Mouse (Mus musculus) lung, postnatal 14 days (tissue): ENCODE results near the gene Scrn1.

Experiments used
- DNase-seq: peaks from one replicate; pipeline ENCODE4 v3.0.0; 2021

Gene Scrn1

GRCm38 (mm10) chr6:54467371-54467770 lies 98.9 kb downstream of the Scrn1 start:
- DNase-seq, result no peak

GRCm38 (mm10) chr6:54464926-54465325 lies 101.4 kb downstream of the Scrn1 start:
- no peak for DNase-seq

- peak; percentile 53 for DNase-seq
Observed at GRCm38 (mm10) chr6:54463701-54464458, 102.4 kb downstream of the Scrn1 start.

- DNase-seq, result no peak
Observed at GRCm38 (mm10) chr6:54462766-54463165, 103.5 kb downstream of the Scrn1 start.

GRCm38 (mm10) chr6:54460915-54461671 lies 105.2 kb downstream of the Scrn1 start:
- peak; percentile 53 for DNase-seq

GRCm38 (mm10) chr6:54460172-54460914 lies 105.9 kb downstream of the Scrn1 start:
- no peak for DNase-seq

- no peak for DNase-seq
Observed at GRCm38 (mm10) chr6:54459661-54460060, 106.6 kb downstream of the Scrn1 start.
